Mouse (Mus musculus) thymus, adult 2 months (tissue): ENCODE results near the gene Klf13.

Experiments used
- CTCF ChIP-seq: fragments of 200-500 bp; IDR thresholded peaks from 2 replicates; pipeline ENCODE4 v1.5.1; 2012; ENCODE audit warnings: mild to moderate bottlenecking, control low read depth, low read length, moderate library complexity, borderline replicate concordance; ENCODE audit not compliant: control insufficient read depth, poor library complexity, insufficient read depth; ENCODE audit errors: extremely low read depth
- POLR2A ChIP-seq: fragments of 200-500 bp; IDR thresholded peaks from 2 replicates; pipeline ENCODE4 v1.6.1; 2012; ENCODE audit warnings: mild to moderate bottlenecking, low read length, control low read depth, moderate library complexity; ENCODE audit not compliant: control insufficient read depth, poor library complexity, insufficient read depth; ENCODE audit errors: extremely low read depth

GRCm38 (mm10) chr7:63903635-63904380, 34.9 kb downstream of the Klf13 start:
- TF ChIP-seq CTCF: no peak
- TF ChIP-seq POLR2A: no peak
